Mouse (Mus musculus) brain, embryonic 14.5 days (tissue): ENCODE data around the gene Vipr1.

Source experiments
- CTCF ChIP-seq: fragments of 200-500 bp; IDR thresholded peaks from 2 replicates; pipeline ENCODE4 v1.5.1; 2012; ENCODE audit warnings: inconsistent platforms, mild to moderate bottlenecking, moderate library complexity, borderline replicate concordance; ENCODE audit not compliant: insufficient read depth, insufficient read length; ENCODE audit errors: extremely low read depth
- POLR2A ChIP-seq: fragments of 200-500 bp; IDR thresholded peaks from 2 replicates; pipeline ENCODE4 v1.6.1; 2012; ENCODE audit warnings: mild to moderate bottlenecking, inconsistent platforms, borderline replicate concordance; ENCODE audit not compliant: poor library complexity, insufficient read depth, insufficient read length, severe bottlenecking; ENCODE audit errors: extremely low read depth

DNA sequence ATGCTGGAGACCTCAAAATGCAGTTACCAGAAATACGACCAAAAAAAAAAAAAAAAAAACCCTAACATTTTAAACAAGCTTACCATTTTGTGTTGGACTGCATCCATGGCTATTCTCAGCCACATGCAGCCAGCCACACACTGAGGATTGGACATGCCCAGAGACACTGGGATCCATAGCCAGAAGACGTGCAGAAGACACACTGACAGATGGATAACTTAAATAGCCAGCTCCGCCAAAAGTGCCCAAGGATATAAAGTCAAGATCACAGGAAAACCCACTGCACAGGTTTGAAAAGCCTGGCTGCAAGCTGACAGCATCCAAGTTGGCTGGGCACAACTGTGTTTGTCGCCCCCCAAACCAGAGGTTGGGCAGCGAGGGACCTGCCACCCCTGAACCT lies 21.6 kb downstream of the Vipr1 start:
- TF ChIP-seq POLR2A (no peak), CTCF (no peak)
